Mouse (Mus musculus) adrenal gland, postnatal 14 days (tissue): ENCODE data around the gene Gm21750. TPM values are rescaled to one million over a fixed set of nuclear protein-coding genes. Genes with fewer than 3 reads are reported as not detected.
A peak's percentile ranks its signal among the peaks of the same experiment; 100 is the strongest.
"Not testable (repeated sequence)": the region's sequence is repeated elsewhere in the genome, so short reads cannot be mapped to it uniquely, and the experiment has no call there.

Experiments
- DNase-seq: peaks from one replicate; pipeline ENCODE4 v3.0.0; 2021; ENCODE audit warnings: mixed read lengths
- long read RNA-seq, 2 experiments: library from polyadenylated mRNA; stranded (forward); transcript quantifications; one replicate each; pipeline ENCODE4 v2.0.0; 2021
- total RNA-seq: library from RNA; stranded (reverse); gene quantifications from 2 replicates; pipeline ENCODE4 v1.2.3, GENCODE M21; 2021

Gene Gm21750
- not detected in 2 replicates for total RNA-seq
- long read RNA-seq, experiment 1: 0 reads
- long read RNA-seq, experiment 2: 0 reads

DNA sequence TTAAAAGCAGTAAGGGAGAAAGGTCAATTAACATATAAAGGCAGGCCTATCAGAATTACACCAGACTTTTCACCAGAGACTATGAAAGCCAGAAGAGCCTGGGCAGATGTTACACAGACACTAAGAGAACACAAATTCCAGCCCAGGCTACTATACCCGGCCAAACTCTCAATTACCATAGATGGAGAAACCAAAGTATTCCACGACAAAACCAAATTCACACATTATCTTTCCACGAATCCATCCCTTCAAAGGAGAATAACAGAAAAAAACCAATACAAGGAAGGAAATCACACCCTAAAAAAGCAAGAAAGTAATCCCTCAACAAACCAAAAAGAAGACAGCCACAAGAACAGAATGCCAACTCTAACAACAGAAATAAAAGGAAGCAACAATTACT lies at the start of gene Gm21750:
TSS of gene Gm21750 (plus strand) at position 301 of the 400 bp plus-strand sequence.
- DNase-seq: not testable (repeated sequence)

DNA sequence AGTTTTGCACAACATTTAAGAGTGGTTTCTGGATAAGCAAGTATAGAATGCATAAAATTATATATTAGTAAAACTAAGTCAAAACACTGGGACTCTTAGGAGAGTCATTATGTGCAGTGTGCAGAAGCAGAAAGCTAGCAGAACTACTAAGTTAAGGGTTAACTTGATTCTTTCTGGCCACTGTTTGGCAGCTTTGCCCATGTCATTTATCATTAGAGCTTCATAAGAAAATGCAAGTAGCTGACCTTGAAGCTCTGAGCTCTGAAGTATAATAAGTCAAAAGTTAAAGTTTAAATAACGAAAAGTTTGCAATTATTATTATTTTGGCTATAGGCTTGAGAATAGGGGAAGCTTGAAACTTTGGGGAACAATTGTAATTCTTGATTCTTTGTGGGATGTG lies 46.1 kb upstream of the Gm21750 start:
- peak; percentile 28 for DNase-seq

DNA sequence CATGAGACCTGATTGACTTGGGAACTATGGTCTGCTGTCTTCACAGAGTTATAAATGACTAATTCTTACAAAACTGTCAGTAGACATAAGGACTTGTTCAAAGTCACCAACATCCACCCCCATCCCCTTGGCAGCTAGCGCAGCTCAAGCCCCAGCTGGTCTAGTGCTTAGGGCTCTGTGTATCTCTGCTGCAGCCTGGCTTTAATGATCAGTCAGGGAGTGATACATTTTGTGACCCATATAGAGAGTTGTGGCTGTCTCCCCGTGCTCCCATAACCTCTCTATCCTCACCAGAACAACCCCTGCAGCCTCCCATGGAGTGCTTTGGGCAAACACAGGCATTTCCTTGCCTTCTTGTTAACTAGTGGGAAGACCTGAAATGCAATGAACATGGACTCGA lies 40.1 kb upstream of the Gm21750 start:
- no peak for DNase-seq

DNA sequence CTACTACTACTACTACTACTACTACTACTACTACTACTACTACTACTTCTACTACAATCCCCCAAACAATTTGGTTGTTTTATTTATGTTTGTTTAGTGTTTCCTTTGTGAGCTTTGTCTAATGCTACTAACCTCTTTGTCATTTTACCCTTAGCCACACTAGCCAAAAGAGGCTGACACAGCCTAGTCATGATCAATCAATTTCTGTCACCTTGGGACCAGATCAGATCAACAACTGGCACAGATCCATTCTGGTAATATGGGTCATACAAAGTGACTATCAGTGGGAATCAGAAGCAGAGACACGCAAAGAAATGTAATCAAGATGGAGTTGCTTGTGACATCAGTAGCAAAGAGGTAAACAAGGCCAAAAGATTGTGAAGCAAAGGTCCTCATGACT lies 38.0 kb upstream of the Gm21750 start:
- no peak for DNase-seq

DNA sequence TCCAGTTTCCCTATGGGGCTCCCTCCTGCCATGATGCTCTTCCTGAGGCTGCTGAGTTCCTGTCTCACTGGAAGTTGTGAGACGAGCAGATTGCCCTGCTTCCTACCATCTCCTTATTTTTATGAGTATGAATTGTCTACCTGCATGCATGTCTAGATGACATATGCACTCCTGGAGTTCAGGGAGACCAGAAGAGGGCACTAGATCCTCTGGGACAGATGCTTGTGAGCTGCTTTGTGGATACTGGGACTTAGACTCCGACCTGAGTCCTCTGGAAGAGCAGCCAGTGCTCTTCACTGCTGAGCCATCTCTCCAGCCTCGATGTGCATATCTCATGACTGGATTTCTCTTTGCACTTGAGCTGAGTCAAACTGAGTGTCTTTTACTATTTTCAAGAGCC lies 35.6 kb upstream of the Gm21750 start:
- DNase-seq: no peak

DNA sequence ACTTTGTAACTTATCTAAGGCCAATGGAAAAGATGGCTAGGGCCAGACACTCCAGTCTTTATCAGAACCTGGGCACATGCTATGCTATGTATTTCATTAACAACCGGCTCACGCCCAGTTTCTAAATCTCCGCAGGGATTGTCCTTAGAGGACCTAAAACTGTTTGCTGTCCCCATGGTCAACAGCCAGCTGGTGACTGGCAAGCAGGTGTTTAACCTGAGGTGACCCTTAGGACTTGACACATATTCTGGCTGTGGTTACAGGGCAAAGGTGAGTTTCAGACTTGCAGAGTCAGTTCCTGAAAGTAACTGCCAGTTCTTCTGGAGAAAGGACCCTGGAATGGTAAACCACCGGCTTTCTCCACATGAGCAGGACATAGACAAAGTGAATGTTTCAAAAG lies 29.5 kb upstream of the Gm21750 start:
- DNase-seq: peak; percentile 65

DNA sequence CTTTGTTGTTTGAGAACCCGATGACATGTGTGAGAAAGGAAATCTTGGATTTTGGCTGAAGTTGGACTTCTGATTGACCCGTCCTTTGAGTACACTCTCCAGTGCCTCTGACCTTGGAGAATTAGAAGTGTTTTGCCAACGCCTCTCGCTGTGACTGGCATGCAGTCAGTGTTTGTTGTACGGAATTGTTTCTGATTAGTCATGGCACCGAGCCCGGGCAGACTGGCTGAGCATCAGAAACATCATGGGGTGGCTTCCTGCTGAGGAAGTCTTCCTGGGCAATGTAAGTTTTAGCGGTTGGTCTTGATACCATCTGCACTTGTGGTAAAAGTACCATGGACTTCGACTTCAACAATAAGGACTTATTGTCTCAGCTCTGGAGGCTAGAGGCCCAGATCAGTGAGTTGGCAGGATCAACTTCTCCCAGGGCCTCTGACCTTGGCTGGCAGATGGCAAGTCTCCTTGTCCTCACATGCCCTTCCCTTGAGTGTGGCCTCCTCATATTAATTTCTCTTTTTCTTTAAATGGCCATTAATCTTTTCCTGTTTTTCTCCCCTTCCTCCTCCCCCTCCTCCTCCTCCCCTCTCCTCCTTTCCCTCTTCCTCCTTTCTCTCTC lies 28.3 kb upstream of the Gm21750 start:
- peak; percentile 71 for DNase-seq

DNA sequence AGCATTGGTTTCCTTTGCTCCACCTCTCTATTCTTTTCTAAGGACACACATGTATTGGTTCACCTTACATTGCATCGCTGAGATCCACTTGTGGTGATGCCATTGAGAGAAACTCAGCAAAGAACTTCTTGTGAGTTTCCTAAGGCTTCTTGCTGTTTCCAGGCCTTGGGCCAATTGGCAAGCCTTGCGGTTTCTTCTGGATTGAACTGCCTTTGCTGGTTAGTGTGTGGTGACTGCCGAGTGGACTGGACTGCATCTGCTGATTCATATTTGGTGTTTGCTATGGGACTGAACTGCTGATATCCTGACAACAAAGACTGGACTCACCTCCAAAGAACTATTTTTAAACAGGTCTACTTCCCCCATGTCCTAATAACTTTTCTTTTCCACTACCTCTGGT lies 26.7 kb upstream of the Gm21750 start:
- peak; percentile 41 for DNase-seq

DNA sequence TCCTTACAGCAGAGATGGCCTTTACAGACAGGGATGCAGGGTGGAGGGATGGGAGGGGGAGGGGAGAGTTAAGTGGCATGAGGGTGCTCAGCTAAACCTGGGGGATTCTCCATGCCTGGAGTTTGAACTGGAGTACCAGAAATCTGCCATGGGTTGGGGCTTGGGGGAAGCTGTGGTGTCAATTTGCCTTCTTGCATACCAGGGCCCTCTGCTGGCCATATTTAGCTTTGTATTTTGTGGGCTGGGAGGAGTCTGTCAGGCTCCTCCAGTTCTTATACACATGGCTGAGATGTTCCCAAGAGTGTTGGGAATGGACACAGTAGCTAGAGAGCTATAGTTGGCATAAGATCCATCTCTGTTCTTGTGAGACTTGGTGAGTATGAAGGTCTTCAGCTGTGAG lies 23.6 kb upstream of the Gm21750 start:
- DNase-seq: peak; percentile 68

DNA sequence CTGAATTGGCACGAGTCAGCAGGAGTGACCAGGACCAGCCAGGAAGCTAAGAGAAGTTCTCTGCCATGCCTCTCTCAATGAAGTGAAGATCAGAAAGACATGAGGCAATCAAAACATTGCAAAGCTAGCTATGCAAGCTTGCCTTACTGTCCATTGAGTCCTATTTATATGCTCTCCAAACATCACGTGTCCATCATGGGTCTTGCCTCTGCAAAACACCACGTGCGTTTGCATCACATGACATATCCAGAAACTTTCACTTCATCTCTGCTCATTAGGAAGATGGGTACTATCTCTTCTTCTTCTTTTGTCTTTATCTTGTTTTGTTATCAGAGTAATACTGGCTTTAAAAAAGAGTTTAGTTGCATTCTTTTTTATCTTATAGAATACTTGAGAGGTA lies 10.8 kb upstream of the Gm21750 start:
- DNase-seq: no peak

DNA sequence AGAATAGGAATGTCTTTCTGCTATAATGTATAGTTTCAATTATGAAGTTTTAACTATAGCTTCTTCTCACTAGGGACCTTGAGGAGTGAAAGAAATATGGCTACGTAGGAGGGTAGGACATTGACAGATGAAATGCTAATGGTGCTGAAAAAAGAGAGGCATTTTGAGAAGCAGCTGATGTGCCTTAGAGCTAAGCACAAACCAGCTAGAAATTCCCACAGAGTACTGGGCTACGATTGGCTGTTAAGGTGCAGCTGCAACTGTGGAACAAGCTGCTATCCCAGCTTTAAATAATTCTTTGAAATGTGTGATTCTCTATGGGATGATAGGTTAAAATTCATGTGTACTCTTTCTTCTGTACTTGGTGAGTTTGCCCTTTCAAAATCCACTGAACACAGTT lies 9.1 kb downstream of the Gm21750 start:
- no peak for DNase-seq

DNA sequence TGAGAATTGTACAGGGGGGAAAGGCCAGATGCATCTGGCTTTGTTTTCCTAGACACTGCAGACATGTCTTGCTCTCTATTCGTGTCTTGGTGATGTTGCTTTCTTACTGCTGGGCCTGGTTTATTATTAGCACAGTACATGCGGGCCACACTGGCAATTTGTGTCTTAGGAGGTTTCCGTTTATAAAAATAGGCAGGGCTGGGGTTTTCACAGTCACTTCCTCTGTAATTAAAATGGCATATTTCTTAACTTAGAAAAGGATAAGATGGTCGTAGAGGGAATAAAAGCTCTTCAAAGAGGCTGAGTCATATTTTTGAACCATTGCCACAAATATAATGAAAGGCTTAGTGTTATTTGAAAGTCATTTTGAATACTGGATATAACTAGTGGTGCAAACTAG lies 26.7 kb downstream of the Gm21750 start:
- DNase-seq: no peak

DNA sequence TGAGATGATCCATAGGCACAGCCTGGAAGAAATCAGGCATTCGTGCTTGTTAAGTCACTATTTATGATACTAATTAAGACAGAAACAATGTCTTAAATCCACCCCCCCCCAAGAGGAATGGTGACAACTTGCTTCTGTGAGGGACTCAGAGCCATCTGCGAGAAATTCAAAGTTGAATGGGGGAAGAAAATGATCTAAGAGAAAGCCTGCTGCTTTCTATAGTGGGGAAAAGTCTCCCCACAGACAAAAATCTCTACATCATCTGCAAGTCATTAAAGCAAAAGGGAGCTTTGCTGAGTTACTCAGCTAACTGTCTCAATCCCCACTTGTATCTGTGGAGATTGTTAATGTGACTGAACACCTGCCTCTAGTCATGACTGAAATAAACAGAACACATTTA lies 27.4 kb downstream of the Gm21750 start:
- no peak for DNase-seq

DNA sequence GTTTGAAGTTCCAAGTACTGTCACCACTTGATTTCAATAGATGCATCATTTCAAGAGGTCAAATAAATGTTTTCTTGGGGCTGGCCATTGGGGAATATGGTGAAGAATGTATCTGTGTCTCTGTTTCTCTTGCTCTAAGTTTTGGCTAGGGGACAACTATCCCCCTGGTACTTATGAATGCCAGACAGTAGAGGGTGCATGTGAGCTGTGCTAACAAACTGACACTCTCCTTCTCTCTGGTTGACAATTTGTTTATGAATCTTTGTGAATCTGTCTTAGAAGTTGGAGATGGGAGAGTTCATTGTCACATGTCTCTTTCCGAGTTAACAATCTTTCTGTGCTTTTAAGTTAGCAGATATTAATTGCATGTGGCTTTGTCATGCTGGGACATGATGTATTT lies 39.2 kb downstream of the Gm21750 start:
- DNase-seq: no peak

DNA sequence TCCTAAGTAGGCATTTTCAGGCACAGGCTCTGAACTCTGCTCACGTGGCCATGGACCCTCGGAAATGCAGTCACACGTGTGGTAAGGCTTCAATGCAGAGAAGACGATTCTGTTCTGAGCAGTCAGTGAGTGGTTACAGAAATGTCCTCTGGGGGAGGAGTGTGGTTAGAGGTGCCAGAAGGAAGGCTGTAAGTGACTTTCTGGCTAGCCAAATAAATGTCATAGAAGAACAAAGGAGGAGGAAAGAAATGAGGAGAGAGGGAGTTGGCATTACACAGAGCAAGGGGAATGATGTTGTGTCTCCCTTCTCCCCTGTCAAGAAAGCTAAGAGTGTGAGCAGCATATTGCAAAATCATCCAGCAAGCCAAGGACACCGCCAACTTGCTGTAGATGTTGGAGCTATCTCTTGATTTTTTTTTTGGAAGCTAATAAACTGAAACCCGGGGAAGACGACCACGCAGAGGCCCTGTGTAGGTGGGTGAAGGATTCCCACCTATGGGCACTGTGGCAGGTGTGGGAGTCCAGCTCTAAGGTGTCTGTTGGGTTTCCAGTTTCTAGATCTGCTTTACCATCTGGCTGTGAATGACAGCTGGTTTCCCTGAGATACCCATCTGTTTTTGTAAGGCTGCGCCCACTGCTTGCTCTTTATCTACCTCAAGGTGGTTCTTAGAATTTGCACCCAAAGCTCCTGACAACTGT lies 48.5 kb downstream of the Gm21750 start:
- DNase-seq: no peak

Other genes with a start within 250 kb of the Gm21750 start
- 25.9 and 30.6 TPM in 2 replicates for gene Med4, start 151.2 kb upstream of the Gm21750 start, total RNA-seq
- 999 and 1,057 TPM in 2 replicates for gene Sucla2, start 135.9 kb upstream of the Gm21750 start, total RNA-seq
- 8.9 and 9.6 TPM in 2 replicates for gene Nudt15, start 113.0 kb upstream of the Gm21750 start, total RNA-seq